Mouse (Mus musculus) left cerebral cortex, adult 11 months (tissue): ENCODE data around the gene Mettl27.

Experiments used
- DNase-seq: peaks from one replicate; pipeline ENCODE4 v3.0.0; 2022; ENCODE audit warnings: low spot score

The Mettl27 gene

DNA sequence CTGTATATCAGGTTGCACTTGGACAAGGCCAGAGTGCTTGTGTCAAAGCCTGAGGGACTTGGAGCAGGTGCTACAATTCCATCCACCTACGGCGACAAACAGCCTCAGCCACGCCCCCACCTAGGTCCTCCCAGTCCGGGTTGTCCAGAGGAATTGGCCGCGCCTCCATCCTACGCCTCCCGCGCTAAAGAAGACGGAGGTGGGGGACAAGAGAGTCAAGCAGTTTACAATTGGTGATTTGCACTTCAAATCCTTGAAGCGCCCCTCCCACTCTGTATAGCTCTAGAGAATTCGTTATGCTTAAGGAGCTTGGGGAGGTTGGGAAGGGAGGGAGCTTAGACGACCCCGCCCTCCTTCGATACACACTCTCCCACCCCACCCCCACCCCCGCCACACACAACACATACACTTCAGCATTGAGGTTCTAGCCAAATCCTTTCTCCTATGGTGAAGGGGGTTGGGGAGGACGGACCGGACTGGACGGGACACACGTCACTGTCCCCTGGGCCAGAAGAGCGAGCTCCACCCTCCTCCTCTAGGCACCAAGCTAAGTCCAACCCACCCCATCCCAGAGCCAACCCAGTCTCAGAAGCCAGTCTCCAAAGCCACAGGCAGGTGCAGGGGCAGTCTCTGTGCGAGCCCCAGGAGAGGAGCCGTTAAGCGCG lies 53.6 kb downstream of the Mettl27 start, which contains the start of gene Cldn3:
TSS of gene Cldn3 (plus strand) at position 582 of the 665 bp plus-strand sequence.
- no peak for DNase-seq

DNA sequence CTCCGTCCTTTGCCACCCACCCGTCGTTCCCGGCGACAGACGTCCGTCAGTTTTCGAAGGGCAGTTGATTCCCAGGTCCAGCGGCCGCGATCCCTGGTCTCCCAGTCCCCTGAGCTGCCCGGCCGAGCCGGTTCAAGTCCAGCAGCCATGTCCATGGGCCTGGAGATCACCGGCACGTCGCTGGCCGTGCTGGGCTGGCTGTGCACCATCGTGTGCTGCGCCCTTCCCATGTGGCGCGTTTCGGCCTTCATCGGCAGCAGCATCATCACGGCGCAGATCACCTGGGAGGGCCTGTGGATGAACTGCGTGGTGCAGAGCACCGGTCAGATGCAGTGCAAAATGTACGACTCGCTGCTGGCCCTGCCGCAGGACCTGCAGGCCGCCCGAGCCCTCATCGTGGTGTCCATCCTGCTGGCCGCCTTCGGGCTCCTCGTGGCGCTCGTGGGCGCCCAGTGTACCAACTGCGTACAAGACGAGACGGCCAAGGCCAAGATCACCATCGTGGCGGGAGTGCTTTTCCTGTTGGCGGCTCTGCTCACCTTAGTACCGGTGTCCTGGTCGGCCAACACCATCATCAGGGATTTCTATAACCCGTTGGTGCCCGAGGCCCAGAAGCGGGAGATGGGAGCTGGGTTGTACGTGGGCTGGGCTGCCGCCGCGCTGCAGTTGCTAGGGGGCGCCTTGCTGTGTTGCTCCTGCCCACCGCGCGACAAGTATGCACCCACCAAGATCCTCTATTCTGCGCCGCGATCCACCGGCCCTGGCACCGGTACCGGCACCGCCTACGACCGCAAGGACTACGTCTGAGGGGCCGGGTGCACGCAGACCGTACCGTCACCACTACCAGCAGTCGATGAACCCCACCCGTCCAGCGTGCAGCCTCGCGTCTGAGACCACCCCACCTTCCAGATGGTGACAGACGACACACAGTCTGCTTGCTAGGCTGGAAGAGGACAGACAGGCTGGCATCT lies 54.4 kb downstream of the Mettl27 start:
- no peak for DNase-seq

DNA sequence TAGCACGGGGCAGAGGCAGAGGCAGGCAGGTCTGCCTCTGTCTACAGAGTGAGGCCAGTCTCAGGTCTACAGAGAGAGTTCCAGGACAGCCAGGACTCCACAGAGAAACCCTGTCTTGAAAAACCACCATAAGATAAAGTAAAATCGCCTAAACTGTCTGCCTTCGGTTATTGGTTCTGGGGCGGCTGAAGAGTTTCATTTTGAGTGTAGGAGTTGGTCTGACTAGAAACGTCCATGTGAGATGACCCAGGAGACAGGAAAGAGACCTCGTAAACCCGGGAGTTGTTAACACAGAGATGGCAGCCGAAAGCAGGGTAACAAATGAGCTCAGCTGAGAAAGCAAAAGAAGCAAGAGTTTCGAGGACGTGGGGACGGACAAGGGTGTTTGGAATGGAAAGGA lies 57.0 kb downstream of the Mettl27 start:
- DNase-seq = no peak

DNA sequence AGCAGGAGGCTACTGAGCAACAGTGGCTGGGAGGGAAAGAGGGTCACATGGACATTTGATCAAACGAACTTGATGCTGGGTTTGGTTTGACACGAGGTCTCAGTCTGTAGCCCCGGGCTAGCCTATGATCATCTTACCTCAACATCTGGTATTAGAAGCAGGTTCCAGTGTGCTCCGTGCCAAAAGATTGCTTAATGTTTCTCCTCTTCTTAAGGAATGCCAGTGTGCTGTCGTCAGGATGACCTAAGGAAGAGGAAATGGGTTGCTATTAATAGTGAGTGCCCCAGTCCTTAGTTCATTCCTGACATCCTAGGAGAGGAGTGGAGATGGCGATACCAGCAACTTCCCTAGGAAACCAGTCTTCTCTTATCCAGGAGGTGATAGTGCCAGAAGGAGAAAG lies 57.6 kb downstream of the Mettl27 start:
- no peak for DNase-seq
